Mouse (Mus musculus): ENCODE results near the gene Skiv2l.
"Not testable (repeated sequence)": the region's sequence is repeated elsewhere in the genome, so short reads cannot be mapped to it uniquely, and the experiment has no call there.

- TF ChIP-seq NELFE (IDR thresholded peaks at IDR 0.05; ENCODE audit: low read depth, low read length); ZC3H11A (IDR thresholded peaks at IDR 0.05; ENCODE audit: low read depth, low read length); CTCF (conservative IDR thresholded peaks at IDR 0.05 in 1 of 2, IDR thresholded peaks at IDR 0.05 in 1 of 2; ENCODE audit: low read depth in 2 of 2, low read length in 2 of 2); ELF1 (IDR thresholded peaks at IDR 0.05; ENCODE audit: low read depth, low read length); USF2 (conservative IDR thresholded peaks at IDR 0.05; ENCODE audit: low read depth, low read length); EP300 (IDR thresholded peaks at IDR 0.05; ENCODE audit: low read length); UBTF (IDR thresholded peaks at IDR 0.05; ENCODE audit: low read depth, low read length); GABPA (IDR thresholded peaks at IDR 0.05; ENCODE audit: insufficient replicate concordance, low read depth, low read length): not testable (repeated sequence)
Observed at GRCm38 (mm10) chr17:34802756-34803155, 47.3 kb downstream of the Skiv2l start.
